Mouse (Mus musculus) gastrocnemius, postnatal 36 days (tissue): ENCODE data around the gene Hdac9. TPM values are rescaled to one million over a fixed set of nuclear protein-coding genes. Genes with fewer than 3 reads are reported as not detected.

Experiments
- total RNA-seq, 2 experiments: library from RNA; stranded (reverse); gene quantifications; 2 replicates each; pipeline ENCODE4 v1.2.3; 2021

Hdac9 gene
- total RNA-seq, 2 experiments from 2014 or later: 2.7 to 5.8 TPM

Other genes starting within 250 kb of the Hdac9 start
- not detected for gene Prps1l1, start 67.7 kb upstream of the Hdac9 start, total RNA-seq
- 10 to 100 TPM; 38.6 to 42.4 TPM for gene Snx13, start 130.1 kb upstream of the Hdac9 start, total RNA-seq